Mouse (Mus musculus): Measurements from ENCODE around the gene Eri3. TPM values are rescaled to one million over a fixed set of nuclear protein-coding genes. Genes with fewer than 3 reads are reported as not detected.
A peak's percentile ranks its signal among the peaks of the same experiment; 100 is the strongest.

The Eri3 gene
- total RNA-seq, 2 experiments from 2014 or later: 81.4 to 92.0 TPM

DNA sequence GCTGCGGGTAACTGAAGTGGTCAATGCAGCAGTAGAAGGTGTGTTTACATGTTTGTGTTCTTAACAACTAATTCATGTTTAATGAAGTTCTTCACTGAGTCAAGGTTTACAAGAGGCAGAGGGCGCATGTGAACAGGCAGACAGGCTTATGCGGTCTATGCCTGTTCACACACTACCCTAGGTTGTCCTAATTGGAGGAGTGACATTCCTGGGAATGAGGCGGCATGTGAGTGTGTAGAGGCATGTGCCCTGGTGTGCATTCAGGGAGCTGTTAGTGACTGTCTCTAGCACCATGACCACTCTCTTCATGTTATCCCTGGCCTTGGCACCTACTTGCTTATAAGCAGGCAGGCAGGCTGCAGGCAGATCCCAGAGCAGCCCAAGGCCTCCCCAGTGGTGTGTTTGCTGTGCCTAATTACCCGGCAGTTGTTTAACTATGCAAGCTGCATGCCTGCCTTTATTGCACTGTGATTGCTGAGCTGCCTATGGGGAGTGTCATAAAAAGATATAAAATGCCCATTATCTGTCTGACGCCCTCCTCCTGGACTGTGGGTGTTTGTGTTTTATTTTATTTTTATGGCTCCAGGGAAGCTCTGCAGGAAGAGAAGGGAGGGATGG is 80.0 kb downstream of the Eri3 start:
- DNase-seq: no peak

DNA sequence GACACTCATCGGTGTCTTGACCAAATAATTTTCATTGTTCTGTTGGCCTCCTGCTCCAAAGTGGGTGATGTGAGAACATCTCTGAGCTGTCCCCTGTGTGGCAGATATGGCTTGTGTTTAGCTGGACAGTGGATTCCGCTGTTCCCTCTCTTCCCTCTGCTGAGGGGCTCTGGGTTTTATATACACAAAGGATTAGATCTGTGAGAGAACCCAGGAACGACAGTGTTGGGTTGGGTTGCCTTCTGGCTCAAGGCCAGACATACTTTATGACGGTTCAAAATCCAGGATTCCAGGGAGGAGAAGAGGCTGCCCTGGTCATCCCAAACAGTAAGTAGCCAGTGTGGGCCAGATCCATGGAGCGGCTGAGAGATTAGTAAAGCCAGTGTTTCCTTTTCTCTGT is 83.4 kb downstream of the Eri3 start:
- no peak for DNase-seq

DNA sequence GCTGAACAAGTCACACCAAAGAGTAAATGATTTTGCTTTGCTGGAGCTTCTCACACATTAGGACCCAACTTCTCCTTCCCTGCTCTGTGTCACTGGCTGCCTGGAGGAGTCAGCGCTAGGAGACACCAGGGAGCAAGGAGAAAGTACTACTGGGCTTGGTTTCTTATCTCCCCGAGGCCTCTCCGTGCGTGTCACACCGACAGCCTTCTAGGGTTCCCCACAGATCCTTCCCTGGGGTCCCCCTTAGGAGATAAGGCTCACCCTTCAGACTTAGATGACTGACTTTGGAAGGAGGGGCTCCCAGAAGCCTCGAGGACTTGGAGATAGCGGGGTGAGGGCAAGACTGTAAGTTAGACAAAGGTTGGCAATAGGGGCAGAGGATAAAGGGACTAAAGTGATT is 84.5 kb downstream of the Eri3 start:
- no peak for DNase-seq

DNA sequence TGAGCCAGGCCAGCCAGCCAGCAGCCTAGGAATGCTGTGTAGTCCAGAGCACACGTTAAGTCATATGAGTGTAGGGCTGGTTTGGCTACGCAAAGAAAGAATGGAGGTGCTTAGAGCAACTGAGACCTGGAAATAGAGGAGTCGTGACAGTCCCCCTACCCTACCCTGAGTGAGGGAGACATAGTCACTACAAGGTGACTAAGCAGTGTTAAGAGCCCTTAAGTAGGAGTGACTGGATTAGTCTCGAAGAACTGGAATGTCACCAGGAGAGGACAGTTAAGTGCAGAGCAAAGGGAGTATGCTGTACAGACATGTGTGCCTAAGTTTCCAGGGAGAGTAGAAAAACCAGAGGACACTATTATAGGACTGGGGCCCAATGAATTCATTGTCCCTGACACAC is 86.0 kb downstream of the Eri3 start:
- DNase-seq: no peak

DNA sequence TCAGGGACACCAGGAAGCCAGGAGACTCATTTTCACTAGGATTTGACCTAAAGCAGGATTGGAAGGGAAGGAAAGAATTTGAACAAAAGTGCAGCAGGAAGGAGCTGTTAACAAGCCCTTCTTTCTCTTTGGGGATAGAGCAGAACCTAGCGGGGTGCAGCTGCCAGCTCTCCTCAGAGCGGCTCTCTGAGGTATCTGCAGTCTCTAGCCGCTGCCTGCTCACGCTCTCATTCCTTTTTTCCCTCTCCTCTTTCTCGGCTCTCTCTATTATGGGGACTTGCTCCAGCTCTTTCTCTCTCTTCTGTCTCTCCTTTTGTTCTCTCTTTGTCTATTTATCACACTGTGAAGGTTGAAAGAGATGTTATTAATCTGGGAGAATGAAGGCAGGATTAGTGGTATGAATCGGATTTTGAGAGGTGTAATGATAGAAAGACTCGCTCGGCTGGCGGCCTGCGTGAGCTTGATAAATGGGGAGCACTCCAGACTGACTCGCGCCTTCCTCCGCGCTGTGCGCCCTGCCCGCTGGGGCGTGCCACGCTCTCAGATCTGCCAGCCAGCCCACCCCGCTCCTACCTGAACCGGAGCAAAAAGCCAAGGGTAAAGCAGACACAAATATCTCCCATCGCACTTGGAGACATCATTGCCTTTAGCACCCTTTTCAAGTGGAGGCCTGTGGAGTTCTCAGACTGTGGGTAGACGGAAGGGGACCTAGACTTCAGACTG is 86.9 kb downstream of the Eri3 start:
- no peak for DNase-seq

DNA sequence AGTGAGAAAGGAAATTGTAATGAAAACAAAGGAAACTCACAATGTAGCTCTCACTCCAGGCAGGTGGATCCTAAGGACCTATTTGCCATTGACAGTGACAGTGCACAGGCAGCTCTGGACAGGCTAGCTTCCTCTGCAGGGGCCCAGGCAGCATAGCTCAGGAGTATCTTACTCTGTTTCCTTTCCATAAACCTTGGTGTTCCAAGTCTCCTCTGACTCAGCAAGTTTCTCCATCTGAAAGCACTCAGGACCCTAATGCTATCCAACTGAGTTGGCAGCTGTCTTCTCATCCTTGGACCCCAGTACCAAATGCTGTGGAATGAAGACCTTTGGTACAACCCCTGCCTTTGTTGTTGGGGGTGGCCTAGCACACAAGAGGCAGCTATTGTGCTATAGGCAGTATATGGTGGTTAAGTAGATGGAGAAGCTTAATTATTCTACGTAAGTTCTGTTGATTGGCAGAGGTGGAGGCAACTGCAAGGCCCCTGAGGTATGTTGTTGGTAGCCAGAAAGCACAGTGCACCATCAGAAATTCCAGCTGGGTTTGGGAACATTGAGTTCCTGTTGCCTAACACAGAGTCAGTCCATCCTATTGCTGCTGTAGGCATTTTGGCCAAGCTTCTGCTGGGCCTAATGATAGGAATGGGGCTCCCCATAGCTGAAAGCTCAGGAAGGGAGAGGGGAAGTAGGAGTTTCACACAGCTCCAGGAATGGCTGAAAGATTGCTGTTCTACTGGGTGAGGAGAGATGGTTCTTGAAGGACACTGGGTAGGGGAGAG is 90.9 kb downstream of the Eri3 start:
- no peak for DNase-seq

DNA sequence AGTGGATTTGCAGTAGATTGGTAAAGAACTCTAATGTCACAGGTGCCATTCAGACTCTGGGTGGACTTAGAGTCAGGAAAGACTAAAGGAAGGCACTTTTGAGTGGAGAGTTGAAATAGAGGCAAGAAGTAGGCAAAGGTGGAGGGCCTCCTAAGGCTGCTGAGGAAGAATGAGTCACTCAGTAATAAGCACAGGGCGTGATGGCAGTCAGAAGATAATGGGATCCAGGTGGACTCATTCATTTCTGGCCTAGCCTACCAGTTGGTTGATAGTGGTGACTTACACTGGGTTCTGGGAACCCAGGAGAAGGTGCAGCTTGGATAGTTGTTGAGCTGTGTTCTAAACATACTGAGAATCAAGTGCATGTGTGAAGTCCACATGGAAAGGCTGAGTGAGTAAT is 91.6 kb downstream of the Eri3 start:
- no peak for DNase-seq

DNA sequence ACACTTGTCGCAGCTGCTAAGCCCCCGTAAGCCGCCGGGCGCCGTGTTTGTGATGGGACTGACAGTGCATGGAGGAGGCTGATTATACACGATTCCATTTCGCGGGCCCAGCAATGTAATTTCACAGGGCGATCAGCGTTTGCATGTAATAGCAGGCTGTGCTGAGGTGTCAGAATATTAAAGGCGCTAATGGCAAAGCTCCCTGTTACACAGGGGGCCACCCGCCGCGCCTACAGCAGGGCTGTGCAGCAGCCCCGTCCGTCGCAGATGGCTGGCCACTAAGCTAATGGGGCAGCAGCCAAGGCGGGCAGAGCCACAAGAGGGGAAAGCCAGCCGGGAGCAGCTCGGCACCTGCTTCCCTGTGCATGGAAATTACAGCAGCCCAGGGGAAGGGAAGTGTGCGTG is 94.9 kb downstream of the Eri3 start:
- DNase-seq: no peak

DNA sequence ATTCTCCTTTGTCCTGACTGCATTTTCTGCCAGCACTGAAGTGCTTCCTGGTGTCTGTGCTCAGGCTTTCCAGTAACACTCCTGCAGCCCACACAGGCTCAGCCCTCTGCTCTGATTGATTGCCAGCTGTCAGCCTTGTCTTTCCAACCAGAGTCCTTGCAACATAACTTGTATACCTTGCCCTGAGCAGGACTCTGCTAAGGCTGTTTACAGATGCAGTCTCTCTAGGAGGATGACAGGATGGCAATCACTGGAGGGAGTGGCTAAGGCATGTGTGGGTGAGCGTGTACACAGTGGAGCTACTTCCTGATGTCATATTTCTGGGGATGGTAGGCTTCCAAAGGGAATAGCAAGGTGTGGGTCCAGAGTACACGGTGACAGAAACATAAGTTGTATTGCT is 95.7 kb downstream of the Eri3 start:
- no peak for DNase-seq

DNA sequence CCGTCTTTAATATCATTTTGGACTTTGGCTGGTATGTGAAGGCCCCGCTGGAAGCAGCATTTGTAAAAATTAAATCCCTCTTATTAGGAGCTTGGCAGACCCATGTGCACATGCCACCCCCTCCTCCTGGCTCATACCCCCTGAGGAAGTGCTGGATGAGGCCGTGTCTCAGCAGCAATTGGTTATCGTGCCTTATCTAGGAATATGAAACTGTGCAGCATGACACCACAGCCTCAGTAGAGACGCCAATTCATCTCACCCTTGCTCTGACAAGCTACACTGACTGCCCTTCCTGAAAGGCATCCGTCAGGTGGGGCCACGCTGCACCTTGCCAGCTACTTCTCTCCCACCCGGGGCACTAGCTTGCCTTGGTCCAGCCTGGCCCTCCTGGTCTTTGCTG is 96.3 kb downstream of the Eri3 start:
- DNase-seq: no peak

DNA sequence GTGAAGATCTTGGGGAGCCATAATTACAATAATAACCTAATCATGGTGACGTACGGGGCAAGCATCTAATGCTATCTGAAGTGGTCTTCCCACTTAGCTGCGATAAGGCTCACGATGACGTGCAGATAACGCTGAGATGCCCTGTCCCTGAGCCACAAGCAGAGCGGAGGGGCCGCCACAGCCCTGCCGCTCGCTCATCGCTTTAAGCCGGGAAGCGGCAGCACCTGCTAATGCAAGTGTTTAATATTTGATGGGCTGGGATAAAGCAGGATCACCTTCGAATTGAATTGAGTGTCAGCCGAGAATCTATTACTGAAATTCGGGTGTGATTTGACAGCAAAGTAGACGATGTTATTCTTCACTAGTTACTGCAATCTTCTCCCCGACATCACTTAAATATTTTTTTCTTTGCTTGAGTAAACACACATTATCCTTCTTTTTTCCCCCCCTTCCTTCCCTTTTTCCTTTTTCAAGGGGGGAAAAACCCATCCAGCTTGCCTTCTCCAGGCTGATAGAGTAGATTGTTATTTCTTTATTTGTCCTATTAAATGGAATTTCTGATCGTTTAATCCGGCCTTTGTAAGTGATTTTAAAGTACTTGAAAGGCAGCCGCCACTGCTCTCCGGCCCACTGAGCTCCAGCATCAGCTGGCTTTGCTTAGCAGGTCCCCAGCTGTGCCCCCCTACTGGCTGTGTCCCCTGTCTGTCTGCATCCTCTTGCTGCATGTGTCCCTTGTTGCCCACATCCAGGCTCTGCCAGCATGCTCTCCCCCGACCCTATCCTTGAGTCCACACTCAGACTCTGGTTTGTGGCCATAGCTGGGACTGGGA is 97.0 kb downstream of the Eri3 start:
- no peak for DNase-seq

DNA sequence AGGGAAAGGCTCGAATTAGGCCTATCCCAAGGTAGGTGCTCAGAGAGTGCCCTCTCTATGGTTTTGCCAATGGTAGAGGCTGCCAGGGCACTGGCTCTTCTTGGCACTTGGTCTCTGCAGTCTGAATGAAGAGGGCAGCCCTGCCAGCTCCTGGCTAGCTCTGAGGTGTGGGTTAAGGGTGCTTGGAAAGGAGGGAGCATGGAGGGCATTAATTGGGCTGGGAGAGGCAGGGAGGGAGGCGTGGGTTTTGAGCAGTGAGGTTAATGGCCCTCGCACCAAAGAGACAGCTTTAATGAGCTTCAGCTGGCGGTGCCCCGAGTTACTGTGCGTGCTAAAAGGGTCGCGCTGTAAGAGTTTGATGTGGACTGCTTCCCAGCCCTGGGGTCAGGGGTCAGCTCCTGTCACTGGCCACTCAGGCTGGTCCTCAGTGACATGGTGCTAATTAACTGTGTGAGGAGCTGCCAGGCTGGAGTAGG is 101.5 kb downstream of the Eri3 start:
- no peak for DNase-seq

DNA sequence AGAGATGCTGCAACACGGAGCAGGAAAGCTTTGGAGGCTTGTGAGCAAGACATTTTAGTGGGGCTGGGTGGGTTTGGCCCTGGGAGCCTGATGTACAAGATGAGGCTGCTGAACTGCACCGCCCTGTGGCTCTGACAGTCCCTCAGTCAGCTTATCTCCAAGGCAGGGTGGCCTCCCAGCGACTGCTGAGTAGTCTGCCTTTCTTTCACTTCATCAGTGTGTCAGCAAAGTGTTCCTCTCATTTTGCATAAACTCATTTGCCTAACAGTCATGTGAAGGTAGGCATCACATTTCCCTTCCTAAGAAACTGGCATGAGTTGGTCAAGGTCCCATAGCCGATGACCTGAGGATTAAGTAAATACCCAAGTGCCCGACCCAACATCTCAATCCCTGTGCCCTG is 102.6 kb downstream of the Eri3 start:
- no peak for DNase-seq

DNA sequence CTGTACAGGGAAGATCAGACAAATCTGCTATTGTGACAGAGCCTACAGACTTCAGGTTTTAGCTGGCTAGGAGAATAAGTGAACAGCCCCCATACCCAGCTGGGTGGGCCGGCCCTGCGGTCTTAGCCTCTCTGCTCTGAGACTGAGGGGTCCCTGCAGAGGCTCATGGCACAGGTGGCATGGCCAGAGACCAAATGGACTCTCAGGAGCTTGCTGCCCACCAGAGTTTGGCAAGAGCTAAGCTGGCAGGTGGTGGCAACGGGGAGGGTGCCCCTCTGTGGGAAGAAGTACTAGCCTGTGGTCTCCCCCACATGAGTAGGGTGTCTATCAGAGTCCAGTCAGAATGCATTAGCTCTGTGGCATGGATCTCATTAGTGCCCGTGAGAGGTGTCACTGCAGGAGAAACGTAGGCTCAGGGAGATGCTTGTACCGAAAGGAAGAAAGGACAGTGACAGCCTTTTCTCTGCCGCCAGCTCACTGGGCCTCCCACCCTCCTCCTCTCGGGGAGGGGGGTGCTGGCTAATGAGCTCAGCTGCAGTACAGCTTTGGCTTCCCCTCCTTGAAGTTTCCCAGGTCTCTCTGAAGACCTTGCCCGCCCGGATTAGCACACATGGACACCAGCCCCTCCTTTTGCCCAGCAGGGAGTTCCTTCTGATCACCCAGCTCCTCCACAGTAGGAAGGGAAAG is 104.0 kb downstream of the Eri3 start:
- no peak for DNase-seq

DNA sequence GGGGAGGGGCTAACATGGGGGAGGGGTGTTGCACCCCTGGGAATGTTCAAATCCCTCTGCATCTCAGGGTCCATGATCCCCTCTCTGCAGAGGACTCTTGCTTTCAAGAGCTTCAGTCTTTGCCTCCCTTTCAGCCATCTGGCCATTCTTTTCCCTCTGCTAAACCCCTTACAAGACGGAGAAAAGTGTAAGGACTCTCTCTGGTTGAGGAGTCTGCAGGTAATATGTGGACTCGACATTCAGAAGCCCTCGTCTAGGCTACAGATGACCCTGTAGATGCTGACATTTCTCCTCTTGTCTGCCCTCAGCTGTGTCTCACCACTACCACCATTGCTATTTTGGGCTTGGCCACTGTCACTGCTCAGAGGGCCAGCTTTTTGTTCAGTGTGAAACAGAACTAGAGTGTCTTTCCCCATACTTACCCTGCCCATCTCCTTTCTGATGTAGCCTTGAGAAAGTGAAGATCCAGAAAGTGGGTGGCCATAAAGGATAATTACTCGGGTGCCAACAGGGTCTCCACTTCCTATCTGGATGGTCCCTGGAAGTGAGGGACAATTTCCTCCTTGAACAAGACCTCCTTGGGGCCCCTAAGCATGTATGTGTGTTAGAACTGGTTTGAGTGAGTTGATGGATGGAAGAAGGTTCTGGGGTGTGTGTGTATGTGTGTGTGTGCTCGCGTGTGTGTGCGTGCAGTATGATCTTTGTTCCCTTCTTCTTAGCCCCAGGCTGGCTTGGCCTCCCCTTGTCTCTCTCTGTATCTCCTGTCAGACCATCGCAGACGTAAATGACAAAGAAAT is 104.7 kb downstream of the Eri3 start:
- no peak for DNase-seq

DNA sequence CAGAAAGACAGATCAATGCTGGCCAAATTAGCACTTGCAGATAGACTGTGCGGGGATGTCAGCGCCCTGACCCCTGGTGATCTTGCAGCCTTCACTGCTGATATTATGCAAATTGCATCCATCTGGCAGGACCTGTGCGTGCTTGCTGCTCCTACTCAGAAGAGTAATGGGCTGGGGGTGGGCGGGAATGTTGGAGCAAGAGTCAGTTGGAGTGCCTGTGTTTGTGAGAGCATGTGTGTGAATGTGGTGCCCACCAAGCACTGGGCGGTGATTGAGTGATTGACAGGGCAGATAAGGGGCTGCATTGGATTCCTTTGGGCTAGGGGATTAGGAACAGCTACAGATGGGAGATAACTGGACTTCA is 105.3 kb downstream of the Eri3 start:
- DNase-seq: no peak

DNA sequence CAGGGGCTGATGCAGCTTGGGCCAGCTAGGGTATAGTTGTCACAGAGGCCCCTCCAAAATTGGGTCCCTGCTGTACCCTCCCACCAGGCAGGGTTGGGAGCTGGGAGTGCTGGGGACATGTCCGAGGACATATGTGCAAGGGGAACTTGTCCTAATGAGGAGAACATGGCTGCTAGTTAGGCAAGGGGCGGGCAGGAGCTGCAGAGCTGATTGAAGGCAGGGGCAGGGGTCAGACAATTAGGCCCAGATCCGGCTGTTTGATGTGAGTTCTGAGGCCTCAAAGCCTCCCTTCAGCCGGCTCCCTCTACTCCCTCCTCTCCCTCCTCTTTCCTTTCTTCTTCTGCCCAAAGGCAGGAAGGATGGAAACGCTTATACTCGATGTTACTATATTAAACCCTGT is 106.8 kb downstream of the Eri3 start:
- DNase-seq: no peak

DNA sequence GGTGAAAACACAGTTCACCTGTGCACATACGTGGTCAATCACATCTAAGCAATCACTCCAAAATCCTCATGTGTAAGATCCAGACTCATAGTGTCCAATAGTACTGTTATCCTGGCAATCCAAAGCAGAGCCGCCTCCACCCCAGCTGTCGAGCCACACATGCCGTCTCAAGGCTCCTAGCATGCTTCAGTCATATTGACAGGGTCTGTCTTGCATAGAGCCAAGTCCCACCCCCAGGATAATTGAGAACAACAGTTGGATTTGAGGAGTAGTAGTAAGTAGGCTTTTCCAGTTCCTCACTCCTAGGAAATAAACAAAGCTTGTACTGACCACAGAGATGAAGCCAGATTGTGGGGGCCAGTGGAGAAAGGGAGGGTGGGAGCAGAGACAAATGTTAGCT is 107.5 kb downstream of the Eri3 start:
- DNase-seq: no peak

DNA sequence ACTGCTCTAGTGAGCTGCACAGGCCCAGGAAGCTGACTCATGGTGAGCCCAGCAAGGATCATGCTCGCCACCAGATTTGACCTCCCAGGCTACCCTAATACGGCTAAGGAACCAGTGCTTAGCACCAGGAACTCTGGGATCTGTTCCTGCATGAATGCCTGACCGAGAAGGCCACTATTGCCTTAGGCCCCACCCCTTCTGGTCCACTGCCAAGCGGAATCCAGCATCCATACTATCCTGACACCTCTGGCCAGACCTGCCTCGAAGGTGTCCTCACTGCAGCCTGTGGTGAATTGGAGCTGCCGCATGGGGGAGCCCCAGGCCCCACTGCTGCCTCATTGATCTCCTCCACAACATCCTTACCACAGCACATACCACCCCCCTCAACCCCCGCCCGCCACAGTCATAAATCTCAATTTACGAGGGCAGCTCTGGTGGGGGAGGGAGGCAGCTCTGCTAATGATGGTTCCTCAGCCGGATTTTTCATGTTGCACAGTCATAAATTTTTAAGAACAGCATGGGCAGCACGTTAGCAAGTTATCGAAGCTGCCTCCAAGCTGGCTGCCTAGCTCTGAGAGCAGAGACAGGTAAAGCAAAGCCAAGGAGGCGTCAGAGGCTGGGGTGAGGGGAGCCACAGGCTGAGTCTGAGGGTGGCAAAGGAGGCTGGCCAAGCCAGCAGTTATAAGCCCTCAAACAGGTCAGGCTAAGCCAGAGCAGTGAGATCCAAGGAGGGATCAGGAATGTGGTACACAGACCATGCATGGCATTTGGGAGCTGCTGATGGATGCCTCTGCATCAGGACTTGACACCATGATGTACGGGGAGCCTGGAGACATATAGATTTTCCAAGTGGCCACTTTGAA is 108.6 kb downstream of the Eri3 start:
- DNase-seq: peak; percentile 39

DNA sequence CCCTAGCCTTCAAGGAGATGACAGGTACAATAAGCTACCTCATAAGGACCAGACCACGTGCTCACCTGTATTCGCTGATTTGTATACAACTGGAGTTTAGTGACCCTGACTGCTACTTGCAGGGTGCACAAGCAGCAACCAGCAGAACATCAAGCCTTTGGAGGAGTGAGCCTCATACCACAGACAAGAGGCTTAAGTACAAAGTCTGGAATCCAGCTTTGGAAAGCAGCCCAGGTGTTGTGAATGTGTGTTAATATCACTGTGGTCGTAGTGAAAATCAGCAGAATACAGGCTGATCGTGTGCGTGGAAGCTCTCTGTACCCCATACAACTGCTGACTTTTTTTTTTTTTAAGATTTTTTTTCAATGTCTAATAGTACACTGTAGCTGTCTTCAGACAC is 109.8 kb downstream of the Eri3 start:
- no peak for DNase-seq

Data from heart, postnatal 4 days (tissue).